Mouse (Mus musculus) ES-E14 (cell line): ENCODE data around the gene Ppp1r14b.

Experiments used
- MAFK ChIP-seq: IDR thresholded peaks from 2 replicates; pipeline ENCODE4 v1.6.1; 2014; ENCODE audit warnings: mild to moderate bottlenecking, low read depth, low read length, inconsistent platforms; ENCODE audit not compliant: insufficient read depth
- ZNF384 ChIP-seq: IDR thresholded peaks from 2 replicates; pipeline ENCODE4 v1.6.1; 2012; ENCODE audit warnings: low read depth, low read length, inconsistent platforms

- TF ChIP-seq MAFK: no peak
- TF ChIP-seq ZNF384: no peak
Observed at GRCm38 (mm10) chr19:6985951-6986708, 11.4 kb downstream of the Ppp1r14b start.
